Comparison of ENCODE assay signal across 9 mouse cellular contexts in genomic region chr11:88009542-88010190, GRCm38 (mm10). TPM values are rescaled to one million over a fixed set of nuclear protein-coding genes. Genes with fewer than 3 reads are reported as not detected.
DNase-seq lines count a peak whose midpoint lies in the region; ATAC-seq and TF ChIP-seq lines count a peak whose summit lies in the region.
"Had no signal": no experiment of that assay in that cellular context is flagged by ENCODE, and none has a peak within 500 bp of the region (broad histone marks: within the 10 kb centered on the region; RNA-seq: fewer than 3 reads in every experiment).

No protein-coding gene starts in this region.

- no peak for DNase-seq in neural tube, embryonic 10.5 days (ENCODE audit: extremely low spot score, low spot score)
- peak; percentile 84 for DNase-seq in hindbrain, postnatal 0 days (ENCODE audit: low spot score)
- DNase-seq in limb, embryonic 14.5 days (ENCODE audit: low spot score), result peak; percentile 60
- peak; percentile 48 for DNase-seq in right cerebral cortex, postnatal 25 days
- no peak for DNase-seq in spleen, adult 12 weeks (ENCODE audit: low spot score)
- DNase-seq in urinary bladder, adult 18-20 months (ENCODE audit: low spot score in 2 of 2), result no peak

- peaks cover 7% of the 10 kb centered on the region; the same call in 1 of the 2 replicates for H3K4me1 ChIP-seq in neural tube, embryonic 12.5 days
- H3K4me1 ChIP-seq in forebrain, embryonic 13.5 days, result peaks cover 23% of the 10 kb centered on the region
- peaks cover 8% of the 10 kb centered on the region; the same call in 1 of the 2 replicates for H3K4me1 ChIP-seq in hindbrain, postnatal 0 days (ENCODE audit: insufficient read depth, low read length)
- peaks cover 17% of the 10 kb centered on the region for H3K4me1 ChIP-seq in limb, embryonic 14.5 days (ENCODE audit: control insufficient read depth, insufficient read depth, low read length)

- H3K36me3 ChIP-seq in neural tube, embryonic 12.5 days, result no peaks in the 10 kb centered on the region
- no peaks in the 10 kb centered on the region for H3K36me3 ChIP-seq in forebrain, embryonic 13.5 days (ENCODE audit: poor library complexity, severe bottlenecking)
- H3K36me3 ChIP-seq in hindbrain, postnatal 0 days (ENCODE audit: insufficient read depth, low read length), result no peaks in the 10 kb centered on the region
- H3K36me3 ChIP-seq in limb, embryonic 14.5 days (ENCODE audit: control insufficient read depth, insufficient read depth, low read length), result no peaks in the 10 kb centered on the region

- TF ChIP-seq POLR2A in limb, embryonic 14.5 days (IDR thresholded peaks at IDR 0.05; ENCODE audit: borderline replicate concordance, extremely low read depth, insufficient read depth, insufficient read length), result no peak

- H3K9ac ChIP-seq in neural tube, embryonic 12.5 days, result peak overlapping the region; percentile 34
- H3K9ac ChIP-seq in forebrain, embryonic 13.5 days, result peak overlapping the region; percentile 56; the same call in 1 of the 2 replicates
- H3K9ac ChIP-seq in hindbrain, postnatal 0 days (replicated peaks; ENCODE audit: low read length), result peak overlapping the region; percentile 14; the same call in 1 of the 2 replicates
- H3K9ac ChIP-seq in limb, embryonic 14.5 days (ENCODE audit: low read depth, low read length, severe bottlenecking), result peak overlapping the region; percentile 22
- H3K9ac ChIP-seq: liver, embryonic 14.5 days had no signal

- peak overlapping the region; percentile 22; the same call in 1 of the 2 replicates for H3K4me2 ChIP-seq in neural tube, embryonic 12.5 days (replicated peaks)
- H3K4me2 ChIP-seq in forebrain, embryonic 13.5 days, result peak overlapping the region; percentile 53
- H3K4me2 ChIP-seq in hindbrain, postnatal 0 days (ENCODE audit: low read depth, low read length), result peak overlapping the region; percentile 42
- H3K4me2 ChIP-seq in limb, embryonic 14.5 days (replicated peaks; ENCODE audit: low read depth, low read length, severe bottlenecking), result peak overlapping the region; percentile 33

- no peaks in the 10 kb centered on the region for H3K9me3 ChIP-seq in neural tube, embryonic 12.5 days
- 0 out of 2 replicates have a peak, but pooled peaks cover 3% of the 10 kb centered on the region for H3K9me3 ChIP-seq in forebrain, embryonic 13.5 days (replicated peaks)
- H3K9me3 ChIP-seq in hindbrain, postnatal 0 days (ENCODE audit: low read length), result no peaks in the 10 kb centered on the region
- H3K9me3 ChIP-seq in limb, embryonic 14.5 days (ENCODE audit: control insufficient read depth, low read length), result no peaks in the 10 kb centered on the region

- no peak for ATAC-seq in neural tube, embryonic 12.5 days (ENCODE audit: low FRiP score, low read depth)
- peak; percentile 87 for ATAC-seq in forebrain, embryonic 13.5 days
- ATAC-seq in hindbrain, postnatal 0 days, result peak; percentile 85
- ATAC-seq in limb, embryonic 14.5 days (ENCODE audit: low FRiP score, low read depth), result no peak

- H3K27me3 ChIP-seq in neural tube, embryonic 12.5 days (replicated peaks), result no peaks in the 10 kb centered on the region
- no peaks in the 10 kb centered on the region for H3K27me3 ChIP-seq in forebrain, embryonic 13.5 days
- H3K27me3 ChIP-seq in hindbrain, postnatal 0 days (ENCODE audit: insufficient read depth, low read length), result no peaks in the 10 kb centered on the region
- no peaks in the 10 kb centered on the region for H3K27me3 ChIP-seq in limb, embryonic 14.5 days (ENCODE audit: control insufficient read depth, insufficient read depth, low read length)

- no peak for TF ChIP-seq CTCF in hindbrain, postnatal 0 days (IDR thresholded peaks at IDR 0.05; ENCODE audit: low read depth)

- 33% methylated on average over 16 of the region's 16 CpGs for WGBS in neural tube, embryonic 12.5 days
- 19% methylated on average over 16 of the region's 16 CpGs for WGBS in forebrain, embryonic 13.5 days
- 18% methylated on average over 16 of the region's 16 CpGs for WGBS in hindbrain, postnatal 0 days
- 18% methylated on average over 16 of the region's 16 CpGs for WGBS in limb, embryonic 14.5 days

- H3K27ac ChIP-seq in neural tube, embryonic 12.5 days, result no peak overlapping the region
- H3K27ac ChIP-seq in forebrain, embryonic 13.5 days, result peak overlapping the region; percentile 79
- peak overlapping the region; percentile 79 for H3K27ac ChIP-seq in hindbrain, postnatal 0 days
- no peak overlapping the region for H3K27ac ChIP-seq in limb, embryonic 14.5 days (replicated peaks; ENCODE audit: low read depth, low read length)
- H3K27ac ChIP-seq: liver, embryonic 14.5 days had no signal

- no peak overlapping the region for H3K4me3 ChIP-seq in neural tube, embryonic 12.5 days
- H3K4me3 ChIP-seq in forebrain, embryonic 13.5 days, result peak overlapping the region; percentile 17; the same call in 1 of the 2 replicates
- H3K4me3 ChIP-seq in hindbrain, postnatal 0 days (ENCODE audit: low read length), result no peak overlapping the region; the same call in 1 of the 2 replicates
- no peak overlapping the region; the same call in 1 of the 2 replicates for H3K4me3 ChIP-seq in limb, embryonic 14.5 days (replicated peaks; ENCODE audit: low read length)

RNA-seq across cellular contexts. Expression of gene Dynll2, which starts 22.3 kb away (rescaled TPM):
- 46.3 and 59.8 TPM in 2 replicates for polyA plus RNA-seq in neural tube, embryonic 12.5 days (2016; fragmentation: Nextera tagmentation; extraction: Ambion mirVana)
- polyA plus RNA-seq in forebrain, embryonic 13.5 days (2015; fragmentation: Nextera tagmentation; extraction: Ambion mirVana), result 32.4 and 37.0 TPM in 2 replicates
- total RNA-seq in hindbrain, postnatal 0 days (2014; rRNA removed), result 51.3 and 62.1 TPM in 2 replicates
- polyA plus RNA-seq in hindbrain, postnatal 0 days (2015; fragmentation: Nextera tagmentation; extraction: Ambion mirVana), result 59.7 and 60.5 TPM in 2 replicates
- polyA plus RNA-seq in limb, embryonic 14.5 days (2012; rRNA removed), result 71.7 and 84.3 TPM in 2 replicates
- 12.8 and 13.7 TPM in 2 replicates for polyA plus RNA-seq in limb, embryonic 14.5 days (2014; fragmentation: Nextera tagmentation; extraction: Ambion mirVana)

RNA-seq across cellular contexts. Expression of gene Srsf1, which starts 37.5 kb away (rescaled TPM):
- 446 and 488 TPM in 2 replicates for polyA plus RNA-seq in neural tube, embryonic 12.5 days (2016; fragmentation: Nextera tagmentation; extraction: Ambion mirVana)
- polyA plus RNA-seq in forebrain, embryonic 13.5 days (2015; fragmentation: Nextera tagmentation; extraction: Ambion mirVana), result 393 and 402 TPM in 2 replicates
- total RNA-seq in hindbrain, postnatal 0 days (2014; rRNA removed), result 277 and 332 TPM in 2 replicates
- 124 and 130 TPM in 2 replicates for polyA plus RNA-seq in hindbrain, postnatal 0 days (2015; fragmentation: Nextera tagmentation; extraction: Ambion mirVana)
- polyA plus RNA-seq in limb, embryonic 14.5 days (2012; rRNA removed), result 524 and 556 TPM in 2 replicates
- 338 and 354 TPM in 2 replicates for polyA plus RNA-seq in limb, embryonic 14.5 days (2014; fragmentation: Nextera tagmentation; extraction: Ambion mirVana)

RNA-seq across cellular contexts. Expression of gene Vezf1, which starts 58.4 kb away (rescaled TPM):
- polyA plus RNA-seq in neural tube, embryonic 12.5 days (2016; fragmentation: Nextera tagmentation; extraction: Ambion mirVana), result 73.9 and 84.7 TPM in 2 replicates
- 65.6 and 72.7 TPM in 2 replicates for polyA plus RNA-seq in forebrain, embryonic 13.5 days (2015; fragmentation: Nextera tagmentation; extraction: Ambion mirVana)
- total RNA-seq in hindbrain, postnatal 0 days (2014; rRNA removed), result 32.7 and 33.5 TPM in 2 replicates
- polyA plus RNA-seq in hindbrain, postnatal 0 days (2015; fragmentation: Nextera tagmentation; extraction: Ambion mirVana), result 29.2 and 31.9 TPM in 2 replicates
- 35.3 and 38.9 TPM in 2 replicates for polyA plus RNA-seq in limb, embryonic 14.5 days (2012; rRNA removed)
- 42.7 and 44.1 TPM in 2 replicates for polyA plus RNA-seq in limb, embryonic 14.5 days (2014; fragmentation: Nextera tagmentation; extraction: Ambion mirVana)

Comparison
In these comparisons a context has a peak if more than half of its experiments do, and no peak if none do; other contexts are left out.
1. ATAC-seq: peak in forebrain, embryonic 13.5 days (single experiment) and hindbrain, postnatal 0 days (single experiment); none in neural tube, embryonic 12.5 days (single experiment) and limb, embryonic 14.5 days (single experiment).
2. H3K27ac ChIP-seq: peak in forebrain, embryonic 13.5 days (single experiment) and hindbrain, postnatal 0 days (single experiment); none in neural tube, embryonic 12.5 days (single experiment) and limb, embryonic 14.5 days (single experiment).
3. DNase-seq: peak in hindbrain, postnatal 0 days (single experiment), limb, embryonic 14.5 days (single experiment) and right cerebral cortex, postnatal 25 days (single experiment); none in neural tube, embryonic 10.5 days (single experiment), spleen, adult 12 weeks (single experiment) and urinary bladder, adult 18-20 months (0 of 2).
4. Peak in every context shown above with its lines, with median percentiles within 50 percentile points of each other: H3K4me2 ChIP-seq and H3K9ac ChIP-seq.